Mouse (Mus musculus) hindbrain, postnatal 0 days (tissue): ENCODE measurements at regions not wholly inside any gene's neighbourhood (a gene's known extent, or its start where the extent isn't known, plus 50 kb on each side); places are given as distances from the start of the nearest gene placed in this dataset.

Source experiments
- ATAC-seq: fragments of 200-750 bp; cut with Nextera tagmentation; 2 replicates; pipeline ENCODE4 v1.8.0; 2017; ENCODE audit warnings: mild to moderate bottlenecking, moderate TSS enrichment, moderate library complexity
- DNase-seq: peaks from one replicate; pipeline ENCODE4 v3.0.0-alpha.2; 2015; ENCODE audit warnings: low spot score
- H3K27ac ChIP-seq: fragments of 300-500 bp; sonication (generic); 2 replicates; pipeline ENCODE4 v1.5.1; 2014; ENCODE audit warnings: mild to moderate bottlenecking
- H3K27me3 ChIP-seq: fragments of 300-500 bp; sonication (generic); 2 replicates; pipeline ENCODE4 v1.6.1; 2014; ENCODE audit warnings: low read length, mixed read lengths; ENCODE audit not compliant: insufficient read depth
- H3K36me3 ChIP-seq: fragments of 300-500 bp; sonication (generic); 2 replicates; pipeline ENCODE4 v1.6.1; 2014; ENCODE audit warnings: low read length, mixed read lengths; ENCODE audit not compliant: insufficient read depth
- H3K4me1 ChIP-seq: fragments of 300-500 bp; sonication (generic); 2 replicates; pipeline ENCODE4 v1.6.1; 2014; ENCODE audit warnings: antibody characterized with exemption, low read length, mixed read lengths; ENCODE audit not compliant: insufficient read depth
- H3K4me2 ChIP-seq: fragments of 300-500 bp; sonication (generic); 2 replicates; pipeline ENCODE4 v1.6.1; 2014; ENCODE audit warnings: low read depth, mild to moderate bottlenecking, low read length, moderate library complexity, mixed read lengths
- H3K4me3 ChIP-seq: fragments of 300-500 bp; sonication (generic); 2 replicates; pipeline ENCODE4 v1.5.1; 2014; ENCODE audit warnings: low read length
- H3K9ac ChIP-seq: fragments of 300-500 bp; sonication (generic); replicated peaks from 2 replicates; pipeline ENCODE4 v1.6.1; 2014; ENCODE audit warnings: mild to moderate bottlenecking, low read length, moderate library complexity, mixed read lengths
- H3K9me3 ChIP-seq: fragments of 300-500 bp; sonication (generic); 2 replicates; pipeline ENCODE4 v1.6.1; 2016; ENCODE audit warnings: low read length, mixed read lengths
- CTCF ChIP-seq: IDR thresholded peaks from 2 replicates; pipeline ENCODE4 v1.5.1; 2016; ENCODE audit warnings: antibody characterized with exemption, control low read depth, low read depth
- WGBS: fragments of 180-500 bp; shearing (Covaris S2); extraction: QIAGEN DNeasy Blood & Tissue Kit; methylation state at CpG from one replicate; pipeline ENCODE4 v1.1.7; 2014; 5-methylcytosine and 5-hydroxymethylcytosine counted together

- no peak for TF ChIP-seq CTCF
- no peaks in the 10 kb centered on the region for H3K36me3 ChIP-seq
- no peak overlapping the region for H3K4me3 ChIP-seq
- DNase-seq, result no peak
- 54% methylated on average over 5 of the region's 5 CpGs for WGBS
- 0 out of 2 replicates have a peak overlapping the region, but pooled peaks have one; percentile 1 for H3K27ac ChIP-seq
- H3K9ac ChIP-seq, result no peak overlapping the region
- H3K4me1 ChIP-seq, result no peaks in the 10 kb centered on the region
- H3K4me2 ChIP-seq, result no peak overlapping the region
- no peaks in the 10 kb centered on the region for H3K27me3 ChIP-seq
- no peak for ATAC-seq
- H3K9me3 ChIP-seq, result no peaks in the 10 kb centered on the region
Observed at GRCm38 (mm10) chr12:35283925-35284324, 236.9 kb downstream of the Snx13 start.

DNA sequence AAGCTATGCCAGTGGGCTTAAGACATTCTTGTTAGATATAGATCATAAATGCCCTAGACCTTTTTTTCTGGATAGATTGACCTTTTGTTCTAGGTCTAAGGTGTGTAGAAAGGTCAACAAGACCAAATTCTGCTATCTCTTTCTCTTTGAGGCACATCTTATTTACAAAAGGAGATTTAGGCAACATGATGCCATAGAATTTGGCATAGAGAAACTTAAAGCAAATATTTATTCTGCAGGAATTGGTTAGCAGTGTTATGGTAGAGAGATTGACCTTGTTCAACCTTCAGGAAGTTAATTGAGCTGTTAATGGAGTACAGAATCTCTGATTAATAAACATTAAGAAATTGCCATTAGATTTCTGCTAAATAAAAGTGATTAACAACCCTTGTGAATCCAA is 236.4 kb downstream of the Snx13 start:
- Histone ChIP-seq H3K36me3 (no peaks in the 10 kb centered on the region), H3K4me3 (no peak overlapping the region), H3K27ac (no peak overlapping the region), H3K4me2 (no peak overlapping the region), H3K27me3 (no peaks in the 10 kb centered on the region), H3K9ac (no peak overlapping the region), H3K4me1 (no peaks in the 10 kb centered on the region), H3K9me3 (no peaks in the 10 kb centered on the region)
- DNase-seq (no peak), ATAC-seq (no peak)
- TF ChIP-seq CTCF, result no peak

DNA sequence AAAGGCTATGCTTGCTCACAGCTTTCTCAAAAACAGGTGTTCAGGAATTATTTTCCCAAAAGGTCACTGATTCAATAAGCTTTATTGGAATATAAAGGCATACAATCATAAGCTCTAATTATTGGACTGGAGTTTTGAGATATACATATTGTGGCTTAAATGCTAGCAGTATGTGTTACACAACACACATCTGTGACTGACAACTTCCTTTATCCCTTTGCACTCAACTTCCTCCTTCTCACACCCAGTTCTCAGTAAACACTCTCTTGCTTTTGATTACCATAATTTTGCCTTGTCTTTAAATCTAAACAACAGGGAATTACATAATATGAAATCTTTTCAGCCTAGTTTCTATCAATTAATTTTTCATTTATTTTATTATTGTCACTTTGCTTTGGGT is 222.5 kb downstream of the Snx13 start:
- H3K27ac ChIP-seq, result no peak overlapping the region
- DNase-seq, result no peak
- no peak overlapping the region for H3K4me3 ChIP-seq
- no peaks in the 10 kb centered on the region for H3K27me3 ChIP-seq
- TF ChIP-seq CTCF, result no peak
- H3K4me1 ChIP-seq, result no peaks in the 10 kb centered on the region
- no peaks in the 10 kb centered on the region for H3K9me3 ChIP-seq
- H3K4me2 ChIP-seq, result no peak overlapping the region
- no peaks in the 10 kb centered on the region for H3K36me3 ChIP-seq
- H3K9ac ChIP-seq, result no peak overlapping the region
- ATAC-seq, result no peak

DNA sequence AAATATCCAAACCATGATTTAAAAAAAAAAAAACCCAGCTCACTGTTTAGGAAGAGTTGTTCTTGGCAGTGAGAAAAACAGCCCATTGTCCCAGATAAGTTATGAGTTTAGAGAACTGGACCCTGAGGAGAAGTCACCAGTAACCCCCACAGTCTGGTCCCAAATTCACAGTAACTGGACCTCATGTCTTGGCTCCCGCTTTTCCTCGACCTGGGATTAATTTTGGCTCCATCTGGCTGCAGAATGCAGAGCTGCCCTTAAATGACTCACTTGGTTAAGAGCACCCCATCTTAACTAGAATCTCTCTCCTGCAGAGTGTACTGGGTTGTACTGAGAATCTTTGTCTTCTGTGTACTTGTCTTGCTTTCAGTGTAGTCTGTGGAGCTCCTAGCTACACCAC is 221.0 kb downstream of the Snx13 start:
- DNase-seq (no peak), ATAC-seq (no peak)
- no peak overlapping the region for H3K27ac ChIP-seq
- WGBS, result 88% methylated on average over 2 of the region's 2 CpGs
- no peaks in the 10 kb centered on the region for H3K4me1 ChIP-seq
- H3K27me3 ChIP-seq, result no peaks in the 10 kb centered on the region
- no peak for TF ChIP-seq CTCF
- H3K9ac ChIP-seq, result no peak overlapping the region
- H3K4me2 ChIP-seq, result no peak overlapping the region
- H3K9me3 ChIP-seq, result no peaks in the 10 kb centered on the region
- H3K4me3 ChIP-seq, result no peak overlapping the region
- no peaks in the 10 kb centered on the region for H3K36me3 ChIP-seq

GRCm38 (mm10) chr12:35267023-35267654 is 220.2 kb downstream of the Snx13 start:
- Histone ChIP-seq H3K36me3 (no peaks in the 10 kb centered on the region), H3K4me2 (no peak overlapping the region), H3K4me3 (no peak overlapping the region), H3K9me3 (no peaks in the 10 kb centered on the region), H3K27me3 (no peaks in the 10 kb centered on the region), H3K9ac (no peak overlapping the region), H3K27ac (no peak overlapping the region), H3K4me1 (no peaks in the 10 kb centered on the region)
- ATAC-seq, result no peak
- TF ChIP-seq CTCF, result no peak
- WGBS, result 62% methylated on average over 6 of the region's 6 CpGs
- no peak for DNase-seq

DNA sequence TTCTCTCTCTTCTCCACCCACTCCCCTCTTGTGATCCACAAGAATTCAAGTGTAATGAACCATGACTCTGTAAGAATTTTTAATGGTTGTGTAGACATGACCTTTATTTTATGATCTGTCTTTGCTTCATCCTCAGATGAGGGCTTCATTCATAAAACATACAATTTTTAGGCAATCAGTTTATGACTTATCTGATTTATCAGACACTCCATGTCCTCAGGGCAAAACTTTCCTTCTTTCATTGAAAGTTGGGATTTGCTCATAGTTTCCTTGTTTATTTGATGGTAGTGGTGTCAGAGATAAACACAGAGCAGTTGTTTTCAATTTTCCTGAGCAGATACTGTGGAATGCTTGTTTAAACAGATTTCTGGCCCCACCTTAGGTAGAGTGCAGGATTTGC is 212.8 kb downstream of the Snx13 start:
- Histone ChIP-seq H3K9me3 (no peaks in the 10 kb centered on the region), H3K4me2 (no peak overlapping the region), H3K27me3 (no peaks in the 10 kb centered on the region), H3K9ac (no peak overlapping the region), H3K27ac (no peak overlapping the region), H3K36me3 (no peaks in the 10 kb centered on the region), H3K4me1 (no peaks in the 10 kb centered on the region), H3K4me3 (no peak overlapping the region)
- DNase-seq (no peak), ATAC-seq (no peak)
- no peak for TF ChIP-seq CTCF

GRCm38 (mm10) chr12:35255723-35256401 is 208.9 kb downstream of the Snx13 start:
- H3K36me3 ChIP-seq, result no peaks in the 10 kb centered on the region
- DNase-seq (no peak), ATAC-seq (no peak)
- no peak overlapping the region for H3K4me3 ChIP-seq
- no peaks in the 10 kb centered on the region for H3K9me3 ChIP-seq
- WGBS, result 91% methylated on average over 2 of the region's 2 CpGs
- no peak overlapping the region for H3K4me2 ChIP-seq
- TF ChIP-seq CTCF, result no peak
- no peaks in the 10 kb centered on the region for H3K4me1 ChIP-seq
- H3K27ac ChIP-seq, result no peak overlapping the region
- no peak overlapping the region for H3K9ac ChIP-seq
- H3K27me3 ChIP-seq, result no peaks in the 10 kb centered on the region
